Mouse (Mus musculus): ENCODE measurements around the gene Nfix. TPM values are rescaled to one million over a fixed set of nuclear protein-coding genes. Genes with fewer than 3 reads are reported as not detected.

The Nfix gene
- total and polyA plus RNA-seq, 2 experiments from 2014 or later, result 92.5 to 123 TPM

- no peak overlapping the region for H3K9ac ChIP-seq (replicated peaks; ENCODE audit: low read length)
- 0 out of 2 replicates have a peak overlapping the region, but pooled peaks have one; percentile 10 for H3K4me2 ChIP-seq (ENCODE audit: low read depth, low read length)
- H3K9me3 ChIP-seq (ENCODE audit: low read length), result no peaks in the 10 kb centered on the region
- 52% methylated on average over 2 of the region's 2 CpGs for WGBS
- no peaks in the 10 kb centered on the region for H3K36me3 ChIP-seq (ENCODE audit: insufficient read depth, low read length)
- H3K27me3 ChIP-seq (ENCODE audit: insufficient read depth, low read length), result peaks cover 8% of the 10 kb centered on the region
- H3K4me1 ChIP-seq (ENCODE audit: insufficient read depth, low read length), result peaks cover 46% of the 10 kb centered on the region
- peak overlapping the region; percentile 70 for H3K27ac ChIP-seq
- no peak for TF ChIP-seq CTCF (IDR thresholded peaks at IDR 0.05; ENCODE audit: low read depth)
- no peak for DNase-seq (ENCODE audit: low spot score)
- ATAC-seq, result no peak
- H3K4me3 ChIP-seq (ENCODE audit: low read length), result no peak overlapping the region
These were observed 9.6 kb downstream of the Nfix start for GRCm38 (mm10) chr8:84790537-84790936.

- Histone ChIP-seq H3K4me3 (ENCODE audit: low read length) (no peak overlapping the region), H3K9ac (replicated peaks; ENCODE audit: low read length) (0 out of 2 replicates have a peak overlapping the region, but pooled peaks have one; percentile 13), H3K36me3 (ENCODE audit: insufficient read depth, low read length) (no peaks in the 10 kb centered on the region), H3K4me1 (ENCODE audit: insufficient read depth, low read length) (peaks cover 44% of the 10 kb centered on the region), H3K9me3 (ENCODE audit: low read length) (no peaks in the 10 kb centered on the region), H3K27me3 (ENCODE audit: insufficient read depth, low read length) (peaks cover 8% of the 10 kb centered on the region), H3K27ac (peak overlapping the region; percentile 70), H3K4me2 (ENCODE audit: low read depth, low read length) (peak overlapping the region; percentile 37)
- TF ChIP-seq CTCF (IDR thresholded peaks at IDR 0.05; ENCODE audit: low read depth), result no peak
- ATAC-seq (no peak), DNase-seq (ENCODE audit: low spot score) (peak; percentile 64)
- 49% methylated on average over 9 of the region's 9 CpGs for WGBS
These were observed 10.2 kb downstream of the Nfix start for GRCm38 (mm10) chr8:84789855-84790486.

GRCm38 (mm10) chr8:84789345-84789744, 10.8 kb downstream of the Nfix start:
- no peak for TF ChIP-seq CTCF (IDR thresholded peaks at IDR 0.05; ENCODE audit: low read depth)
- no peak overlapping the region for H3K4me3 ChIP-seq (ENCODE audit: low read length)
- H3K9ac ChIP-seq (replicated peaks; ENCODE audit: low read length), result 0 out of 2 replicates have a peak overlapping the region, but pooled peaks have one; percentile 13
- WGBS, result 34% methylated on average over 5 of the region's 5 CpGs
- H3K9me3 ChIP-seq (ENCODE audit: low read length), result no peaks in the 10 kb centered on the region
- peaks cover 43% of the 10 kb centered on the region for H3K4me1 ChIP-seq (ENCODE audit: insufficient read depth, low read length)
- H3K27me3 ChIP-seq (ENCODE audit: insufficient read depth, low read length), result peaks cover 4% of the 10 kb centered on the region
- H3K36me3 ChIP-seq (ENCODE audit: insufficient read depth, low read length), result no peaks in the 10 kb centered on the region
- ATAC-seq (no peak), DNase-seq (ENCODE audit: low spot score) (no peak)
- peak overlapping the region; percentile 70 for H3K27ac ChIP-seq
- H3K4me2 ChIP-seq (ENCODE audit: low read depth, low read length), result peak overlapping the region; percentile 37

- H3K9me3 ChIP-seq (ENCODE audit: low read length), result no peaks in the 10 kb centered on the region
- H3K9ac ChIP-seq (replicated peaks; ENCODE audit: low read length), result 0 out of 2 replicates have a peak overlapping the region, but pooled peaks have one; percentile 28
- WGBS, result 19% methylated on average over 11 of the region's 11 CpGs
- peak overlapping the region; percentile 37 for H3K4me2 ChIP-seq (ENCODE audit: low read depth, low read length)
- H3K4me3 ChIP-seq (ENCODE audit: low read length), result no peak overlapping the region
- peak overlapping the region; percentile 70 for H3K27ac ChIP-seq
- H3K27me3 ChIP-seq (ENCODE audit: insufficient read depth, low read length), result peaks cover 3% of the 10 kb centered on the region
- DNase-seq (ENCODE audit: low spot score), result peak; percentile 66
- no peak for ATAC-seq
- H3K36me3 ChIP-seq (ENCODE audit: insufficient read depth, low read length), result no peaks in the 10 kb centered on the region
- no peak for TF ChIP-seq CTCF (IDR thresholded peaks at IDR 0.05; ENCODE audit: low read depth)
- peaks cover 47% of the 10 kb centered on the region for H3K4me1 ChIP-seq (ENCODE audit: insufficient read depth, low read length)
These were observed 11.2 kb downstream of the Nfix start for GRCm38 (mm10) chr8:84788896-84789295.

- peaks cover 47% of the 10 kb centered on the region for H3K4me1 ChIP-seq (ENCODE audit: insufficient read depth, low read length)
- H3K4me2 ChIP-seq (ENCODE audit: low read depth, low read length), result no peak overlapping the region
- H3K9me3 ChIP-seq (ENCODE audit: low read length), result no peaks in the 10 kb centered on the region
- peaks cover 3% of the 10 kb centered on the region for H3K27me3 ChIP-seq (ENCODE audit: insufficient read depth, low read length)
- WGBS, result 31% methylated on average over 14 of the region's 14 CpGs
- ATAC-seq (no peak), DNase-seq (ENCODE audit: low spot score) (no peak)
- TF ChIP-seq CTCF (IDR thresholded peaks at IDR 0.05; ENCODE audit: low read depth), result no peak
- no peaks in the 10 kb centered on the region for H3K36me3 ChIP-seq (ENCODE audit: insufficient read depth, low read length)
- no peak overlapping the region for H3K4me3 ChIP-seq (ENCODE audit: low read length)
- no peak overlapping the region for H3K9ac ChIP-seq (replicated peaks; ENCODE audit: low read length)
- peak overlapping the region; percentile 70; the same call in 1 of the 2 replicates for H3K27ac ChIP-seq
These were observed 12.4 kb downstream of the Nfix start for GRCm38 (mm10) chr8:84787523-84788302.

GRCm38 (mm10) chr8:84786801-84787467, 13.2 kb downstream of the Nfix start:
- Histone ChIP-seq H3K27ac (peak overlapping the region; percentile 90), H3K27me3 (ENCODE audit: insufficient read depth, low read length) (peaks cover 7% of the 10 kb centered on the region), H3K4me2 (ENCODE audit: low read depth, low read length) (peak overlapping the region; percentile 53), H3K4me3 (ENCODE audit: low read length) (no peak overlapping the region), H3K4me1 (ENCODE audit: insufficient read depth, low read length) (peaks cover 49% of the 10 kb centered on the region), H3K9me3 (ENCODE audit: low read length) (no peaks in the 10 kb centered on the region), H3K9ac (replicated peaks; ENCODE audit: low read length) (no peak overlapping the region), H3K36me3 (ENCODE audit: insufficient read depth, low read length) (no peaks in the 10 kb centered on the region)
- TF ChIP-seq CTCF (IDR thresholded peaks at IDR 0.05; ENCODE audit: low read depth), result no peak
- DNase-seq (ENCODE audit: low spot score) (no peak), ATAC-seq (no peak)
- WGBS, result 25% methylated on average over 11 of the region's 11 CpGs

All from hindbrain, postnatal 0 days (tissue).